In genomic region chr5:6044859-6045258, GRCm38 (mm10) we compare ENCODE assay signal across 17 mouse cellular contexts.
"Had no signal": no experiment of that assay in that cellular context is flagged by ENCODE, and none has a peak within 500 bp of the region (broad histone marks: within the 10 kb centered on the region; RNA-seq: fewer than 3 reads in every experiment).

No protein-coding gene starts in this region.

- H3K4me1 ChIP-seq: limb, embryonic 10.5 days; limb, embryonic 13.5 days; liver, embryonic 12.5 days; liver, embryonic 15.5 days; lung, embryonic 15.5 days; megakaryocyte, embryonic 14.5 days; midbrain, embryonic 10.5 days had no signal

- ATAC-seq: liver, embryonic 12.5 days; midbrain, embryonic 16.5 days had no signal

- DNase-seq: kidney, adult 9 months; kidney, postnatal 14 days; kidney, postnatal 4 days; liver; lung, adult 18-20 months; lung, postnatal 10 days; lung, postnatal 36 days; thymus, adult 18-20 months; thymus, postnatal 36 days had no signal

- H3K9ac ChIP-seq: limb, embryonic 13.5 days; liver, embryonic 12.5 days; liver, embryonic 15.5 days; lung, embryonic 15.5 days had no signal

- H3K9me3 ChIP-seq: limb, embryonic 10.5 days; limb, embryonic 13.5 days; liver, embryonic 12.5 days; liver, embryonic 15.5 days; lung, embryonic 15.5 days; megakaryocyte, embryonic 14.5 days; midbrain, embryonic 10.5 days had no signal

- H3K27me3 ChIP-seq: limb, embryonic 13.5 days; liver, embryonic 12.5 days; liver, embryonic 15.5 days; lung, embryonic 15.5 days; megakaryocyte, embryonic 14.5 days had no signal

- H3K36me3 ChIP-seq: limb, embryonic 10.5 days; limb, embryonic 13.5 days; liver, embryonic 12.5 days; liver, embryonic 15.5 days; lung, embryonic 15.5 days; midbrain, embryonic 10.5 days had no signal

- H3K27ac ChIP-seq: limb, embryonic 10.5 days; limb, embryonic 13.5 days; liver, embryonic 12.5 days; liver, embryonic 15.5 days; lung, embryonic 15.5 days; midbrain, embryonic 10.5 days had no signal

- H3K4me2 ChIP-seq: limb, embryonic 13.5 days; liver, embryonic 12.5 days; liver, embryonic 15.5 days; lung, embryonic 15.5 days had no signal

- H3K4me3 ChIP-seq: limb, embryonic 10.5 days; limb, embryonic 13.5 days; liver, embryonic 12.5 days; liver, embryonic 15.5 days; lung, embryonic 15.5 days; megakaryocyte, embryonic 14.5 days; midbrain, embryonic 10.5 days had no signal
